Mouse (Mus musculus) stomach, embryonic 15.5 days (tissue): Measurements from ENCODE around the gene Sprr2b. TPM values are rescaled to one million over a fixed set of nuclear protein-coding genes. Genes with fewer than 3 reads are reported as not detected.

Experiments
- ATAC-seq: fragments of 200-750 bp; cut with Nextera tagmentation; 2 replicates; pipeline ENCODE4 v1.8.0; 2017; ENCODE audit warnings: low read depth, moderate number of reproducible peaks, moderate TSS enrichment; ENCODE audit not compliant: insufficient read depth, low FRiP score
- H3K27ac ChIP-seq: fragments of 300-500 bp; sonication (generic); 2 replicates; pipeline ENCODE4 v1.5.1; 2015; ENCODE audit warnings: mild to moderate bottlenecking, inconsistent platforms
- H3K27me3 ChIP-seq: fragments of 300-500 bp; sonication (generic); replicated peaks from 2 replicates; pipeline ENCODE4 v1.6.1; 2015; ENCODE audit warnings: inconsistent platforms
- H3K36me3 ChIP-seq: fragments of 300-500 bp; sonication (generic); 2 replicates; pipeline ENCODE4 v1.6.1; 2015; ENCODE audit warnings: inconsistent platforms
- H3K4me1 ChIP-seq: fragments of 300-500 bp; sonication (generic); 2 replicates; pipeline ENCODE4 v1.6.1; 2015; ENCODE audit warnings: inconsistent platforms
- H3K4me2 ChIP-seq: fragments of 300-500 bp; sonication (generic); 2 replicates; pipeline ENCODE4 v1.6.1; 2015; ENCODE audit warnings: mild to moderate bottlenecking, inconsistent platforms
- H3K4me3 ChIP-seq: fragments of 300-500 bp; sonication (generic); replicated peaks from 2 replicates; pipeline ENCODE4 v1.5.1; 2015; ENCODE audit warnings: inconsistent platforms
- H3K9ac ChIP-seq: fragments of 300-500 bp; sonication (generic); 2 replicates; pipeline ENCODE4 v1.6.1; 2015; ENCODE audit warnings: inconsistent platforms
- H3K9me3 ChIP-seq: fragments of 300-500 bp; sonication (generic); 2 replicates; pipeline ENCODE4 v1.6.1; 2016; ENCODE audit warnings: inconsistent platforms
- WGBS: fragments of 180-500 bp; shearing (Covaris S2); methylation state at CpG from one replicate; pipeline ENCODE4 v1.1.7; 2015; 5-methylcytosine and 5-hydroxymethylcytosine counted together
- polyA plus RNA-seq: library from polyadenylated mRNA; unstranded; fragments of >200 nt; fragmentation: Nextera tagmentation; extraction: Ambion mirVana; gene quantifications from 2 replicates; pipeline ENCODE4 v1.2.1, GENCODE M21; 2015

Sprr2b gene
- polyA plus RNA-seq, 1 experiment from 2014 or later: 0.23 TPM

GRCm38 (mm10) chr3:92361619-92362018, 45.2 kb downstream of the Sprr2b start:
- no peak for ATAC-seq
- no peak overlapping the region for H3K4me3 ChIP-seq
- H3K9ac ChIP-seq: no peak overlapping the region
- H3K9me3 ChIP-seq: no peaks in the 10 kb centered on the region
- H3K27me3 ChIP-seq: no peaks in the 10 kb centered on the region
- H3K27ac ChIP-seq: no peak overlapping the region
- H3K36me3 ChIP-seq: no peaks in the 10 kb centered on the region
- no peaks in the 10 kb centered on the region for H3K4me1 ChIP-seq
- no peak overlapping the region for H3K4me2 ChIP-seq

GRCm38 (mm10) chr3:92364887-92365286, 48.5 kb downstream of the Sprr2b start, which contains the start of gene Sprr2f:
Gene Sprr2f, plus strand, starts transcription at chr3:92365187.
- no peaks in the 10 kb centered on the region for H3K9me3 ChIP-seq
- no peak within 1 kb of the TSS for H3K27ac ChIP-seq
- 60% methylated on average over 3 of the region's 3 CpGs for WGBS
- no peaks in the 10 kb centered on the region for H3K4me1 ChIP-seq
- H3K27me3 ChIP-seq: no peaks in the 10 kb centered on the region
- no peak within 1 kb of the TSS for H3K4me2 ChIP-seq
- ATAC-seq: no peak
- H3K4me3 ChIP-seq: no peak within 1 kb of the TSS
- H3K9ac ChIP-seq: no peak within 1 kb of the TSS
- no peaks in the 10 kb centered on the region for H3K36me3 ChIP-seq

Other genes starting within 250 kb of the Sprr2b start
- gene Lor, start 233.5 kb upstream of the Sprr2b start, polyA plus RNA-seq: 2.6 and 3.5 TPM in 2 replicates
- gene Prr9, start 192.7 kb upstream of the Sprr2b start, polyA plus RNA-seq: not detected in 2 replicates
- not detected in 2 replicates for gene Lelp1, start 173.9 kb upstream of the Sprr2b start, polyA plus RNA-seq
- 9.5 and 12.7 TPM in 2 replicates for gene Sprr2a1, start 100.8 kb upstream of the Sprr2b start, polyA plus RNA-seq
- 541 and 1,085 TPM in 2 replicates for gene Sprr2a2, start 100.7 kb upstream of the Sprr2b start, polyA plus RNA-seq
- gene Sprr2a3, start 31.2 kb upstream of the Sprr2b start, polyA plus RNA-seq: 44.5 and 82.4 TPM in 2 replicates
- gene Sprr2d, start 22.5 kb downstream of the Sprr2b start, polyA plus RNA-seq: 0.68 TPM in 1 of 2 replicates, not detected in the other
- gene Sprr2e, start 35.5 kb downstream of the Sprr2b start, polyA plus RNA-seq: not detected in 2 replicates
- gene Sprr2f, start 48.6 kb downstream of the Sprr2b start, polyA plus RNA-seq: not detected in 2 replicates
- 0.21 TPM in 1 of 2 replicates, not detected in the other for gene Sprr2h, start 69.1 kb downstream of the Sprr2b start, polyA plus RNA-seq
- gene Sprr2i, start 91.4 kb downstream of the Sprr2b start, polyA plus RNA-seq: 0.60 TPM in 1 of 2 replicates, not detected in the other
- gene Sprr2j-ps, start 101.5 kb downstream of the Sprr2b start, polyA plus RNA-seq: 1.2 TPM in 1 of 2 replicates, not detected in the other
- gene Gm9774, start 112.8 kb downstream of the Sprr2b start, polyA plus RNA-seq: 7.3 and 25.4 TPM in 2 replicates
- 0.73 TPM in 1 of 2 replicates, not detected in the other for gene Sprr2k, start 116.0 kb downstream of the Sprr2b start, polyA plus RNA-seq
- 1.6 TPM in 1 of 2 replicates, not detected in the other for gene Sprr1b, start 122.2 kb downstream of the Sprr2b start, polyA plus RNA-seq
- 30.3 and 125 TPM in 2 replicates for gene Sprr3, start 142.1 kb downstream of the Sprr2b start, polyA plus RNA-seq
- 69.5 and 186 TPM in 2 replicates for gene Sprr1a, start 169.3 kb downstream of the Sprr2b start, polyA plus RNA-seq
- gene Sprr4, start 183.9 kb downstream of the Sprr2b start, polyA plus RNA-seq: not detected in 2 replicates
- gene 2310046K23Rik, start 217.9 kb downstream of the Sprr2b start, polyA plus RNA-seq: not detected in 2 replicates